Mouse (Mus musculus): ENCODE data around the gene Coq9. TPM values are rescaled to one million over a fixed set of nuclear protein-coding genes. Genes with fewer than 3 reads are reported as not detected.

Gene Coq9
- polyA plus RNA-seq, 1 experiment: 21.8 TPM

DNA sequence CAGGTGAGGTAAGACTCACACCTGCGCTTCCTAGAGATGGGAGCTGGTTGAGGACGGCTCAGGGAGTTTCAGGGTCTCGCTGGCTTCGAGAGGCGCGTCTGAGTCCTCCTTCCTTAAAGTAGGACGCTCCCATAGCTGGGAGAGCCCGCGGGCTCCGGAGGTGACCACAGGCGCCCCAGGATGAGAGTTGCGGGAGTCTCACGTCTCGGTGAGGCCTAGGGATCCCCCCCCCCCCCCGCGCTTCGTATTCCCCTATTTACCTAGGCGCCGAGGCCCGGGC, 37.7 kb downstream of the Coq9 start:
- Histone ChIP-seq H3K4me3 (replicated peaks; ENCODE audit: control insufficient read depth, low read depth, low read length) (peak overlapping the region; percentile 61), H3K4me1 (ENCODE audit: control insufficient read depth, insufficient read depth, low read length) (peaks cover 3% of the 10 kb centered on the region; the same call in 1 of the 2 replicates), H3K27ac (ENCODE audit: control insufficient read depth, insufficient read depth, low read depth, low read length, poor library complexity) (peak overlapping the region; percentile 51; the same call in 1 of the 2 replicates)
- TF ChIP-seq POLR2A (IDR thresholded peaks at IDR 0.05; ENCODE audit: borderline replicate concordance, control insufficient read depth, low read depth, low read length) (no peak), CTCF (IDR thresholded peaks at IDR 0.05; ENCODE audit: control insufficient read depth, insufficient read depth, low read length) (no peak)
- WGBS: 0% methylated on average over 20 of the region's 20 CpGs

DNA sequence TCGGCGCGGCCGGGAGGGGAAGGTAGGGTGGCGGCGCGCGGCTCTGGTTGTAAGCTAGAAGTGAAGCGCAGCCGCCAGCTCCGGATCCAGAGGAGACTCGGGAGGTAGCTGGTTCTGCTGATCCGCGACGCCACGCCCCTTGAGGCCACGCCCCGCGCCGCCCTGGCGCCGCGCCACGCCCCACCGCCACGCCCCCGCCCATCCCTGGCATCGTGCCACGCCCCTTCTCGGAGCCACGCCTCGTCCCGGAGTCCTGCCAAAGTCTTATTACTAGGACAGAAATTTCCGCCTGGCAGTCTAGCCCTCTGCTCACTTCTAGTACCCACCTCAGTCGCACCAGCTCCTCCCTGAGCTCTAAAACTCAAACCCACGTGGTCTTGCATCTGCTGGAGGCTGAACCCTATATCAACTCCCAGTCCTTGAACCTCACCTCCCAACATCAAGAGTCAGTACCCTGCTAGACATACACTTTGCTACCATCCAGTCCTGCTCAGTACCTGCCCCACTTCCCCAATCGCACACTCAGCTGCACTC, 38.1 kb downstream of the Coq9 start, which contains the start of gene Dok4:
Dok4 (minus strand) TSS at position 134 of the 534 bp plus-strand sequence.
- Histone ChIP-seq H3K27ac (ENCODE audit: control insufficient read depth, insufficient read depth, low read depth, low read length, poor library complexity) (peak within 1 kb of the TSS; percentile 51; the same call in 1 of the 2 replicates), H3K4me1 (ENCODE audit: control insufficient read depth, insufficient read depth, low read length) (peaks cover 3% of the 10 kb centered on the region; the same call in 1 of the 2 replicates), H3K4me3 (replicated peaks; ENCODE audit: control insufficient read depth, low read depth, low read length) (peak within 1 kb of the TSS; percentile 61)
- TF ChIP-seq POLR2A (IDR thresholded peaks at IDR 0.05; ENCODE audit: borderline replicate concordance, control insufficient read depth, low read depth, low read length): peak; percentile 59; the same call in 1 of the 2 replicates
- no peak for TF ChIP-seq CTCF (IDR thresholded peaks at IDR 0.05; ENCODE audit: control insufficient read depth, insufficient read depth, low read length)
- WGBS: under 1% methylated on average over 37 of the region's 37 CpGs

DNA sequence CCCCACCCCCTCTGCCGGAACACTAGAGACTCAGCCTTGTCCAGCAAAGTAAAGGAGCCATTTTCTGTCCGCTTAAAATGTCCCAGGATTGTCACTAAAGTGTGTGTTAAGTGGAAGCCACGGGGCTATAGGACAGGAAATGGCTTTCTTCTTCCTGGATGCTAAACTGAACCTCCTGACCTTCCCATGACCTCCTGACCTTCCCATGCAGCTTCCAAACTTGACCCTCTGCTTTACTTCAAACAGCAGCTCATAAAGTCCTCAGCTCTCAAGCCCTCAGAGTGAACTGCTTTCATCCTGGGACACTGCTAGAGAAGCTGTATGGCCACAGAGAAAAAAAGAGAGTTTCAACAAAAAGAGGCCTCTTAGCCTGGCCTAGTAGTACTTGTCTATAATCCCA, 38.7 kb downstream of the Coq9 start:
- Histone ChIP-seq H3K4me3 (replicated peaks; ENCODE audit: control insufficient read depth, low read depth, low read length) (no peak overlapping the region), H3K27ac (ENCODE audit: control insufficient read depth, insufficient read depth, low read depth, low read length, poor library complexity) (no peak overlapping the region), H3K4me1 (ENCODE audit: control insufficient read depth, insufficient read depth, low read length) (peaks cover 3% of the 10 kb centered on the region; the same call in 1 of the 2 replicates)
- WGBS: 53% methylated on average over 3 of the region's 3 CpGs
- TF ChIP-seq CTCF (IDR thresholded peaks at IDR 0.05; ENCODE audit: control insufficient read depth, insufficient read depth, low read length) (no peak), POLR2A (IDR thresholded peaks at IDR 0.05; ENCODE audit: borderline replicate concordance, control insufficient read depth, low read depth, low read length) (no peak)

DNA sequence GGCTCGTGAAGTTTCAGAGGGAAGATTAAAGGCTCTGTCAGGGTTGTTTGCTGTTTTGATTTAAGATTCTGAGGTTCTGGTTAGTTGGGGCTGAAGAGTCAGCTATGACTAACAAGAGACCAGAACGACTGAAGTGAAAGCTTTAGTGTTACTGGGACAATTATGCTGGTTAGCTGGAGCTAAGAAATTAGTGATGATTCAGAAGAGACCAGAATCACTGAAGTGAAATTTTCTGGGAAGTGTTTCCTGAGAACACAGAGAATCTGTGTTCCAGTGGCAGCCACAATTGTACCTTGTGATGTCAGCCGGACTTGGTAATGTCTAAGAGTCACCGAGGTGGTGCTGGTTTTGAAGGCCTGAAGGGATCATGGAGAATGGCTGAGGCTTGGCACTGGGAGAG, 42.6 kb downstream of the Coq9 start:
- WGBS: 69% methylated on average over 4 of the region's 4 CpGs

DNA sequence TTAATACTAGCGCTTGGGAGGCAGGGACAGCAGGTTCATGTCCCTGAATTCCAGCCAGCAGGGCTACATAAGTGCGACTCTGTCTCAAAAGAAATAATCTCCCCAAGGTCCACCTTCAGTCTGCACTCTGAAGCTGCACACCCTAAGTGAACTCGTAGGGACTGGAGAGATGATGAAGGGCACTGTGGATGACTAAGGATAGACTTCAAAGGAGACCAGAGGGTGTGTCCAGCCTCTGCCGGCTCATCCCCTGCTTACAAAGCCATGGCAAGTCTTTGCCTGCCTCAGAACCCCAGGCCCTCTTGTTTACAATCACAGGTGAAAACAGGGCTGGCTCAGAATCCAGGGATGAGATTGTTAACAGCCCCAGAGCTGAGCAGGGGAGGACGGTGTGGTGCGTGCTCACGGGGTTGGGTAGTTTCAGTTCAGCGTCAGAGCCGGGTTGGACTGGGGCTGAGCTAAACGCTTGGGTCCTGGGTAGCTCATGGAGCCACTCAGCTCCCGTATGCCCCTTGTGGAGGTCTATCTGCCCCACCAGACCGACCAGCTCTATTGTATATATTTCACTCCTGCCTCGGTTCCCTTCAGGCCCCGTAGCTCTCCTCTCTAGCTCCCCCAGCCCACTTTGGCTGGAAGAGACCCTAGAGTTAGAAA, 50.4 kb downstream of the Coq9 start:
- H3K27ac ChIP-seq (ENCODE audit: control insufficient read depth, insufficient read depth, low read depth, low read length, poor library complexity): no peak overlapping the region
- no peaks in the 10 kb centered on the region for H3K4me1 ChIP-seq (ENCODE audit: control insufficient read depth, insufficient read depth, low read length)
- no peak overlapping the region for H3K4me3 ChIP-seq (replicated peaks; ENCODE audit: control insufficient read depth, low read depth, low read length)
- 19% methylated on average over 14 of the region's 14 CpGs for WGBS
- TF ChIP-seq CTCF (IDR thresholded peaks at IDR 0.05; ENCODE audit: control insufficient read depth, insufficient read depth, low read length) (no peak), POLR2A (IDR thresholded peaks at IDR 0.05; ENCODE audit: borderline replicate concordance, control insufficient read depth, low read depth, low read length) (no peak)

More for the DNA sequence above, 42.6 kb downstream of the Coq9 start:
- TF ChIP-seq CTCF (IDR thresholded peaks at IDR 0.05; ENCODE audit: control insufficient read depth, insufficient read depth, low read length) (no peak), POLR2A (IDR thresholded peaks at IDR 0.05; ENCODE audit: borderline replicate concordance, control insufficient read depth, low read depth, low read length) (no peak)
- Histone ChIP-seq H3K27ac (ENCODE audit: control insufficient read depth, insufficient read depth, low read depth, low read length, poor library complexity) (no peak overlapping the region), H3K4me3 (replicated peaks; ENCODE audit: control insufficient read depth, low read depth, low read length) (no peak overlapping the region), H3K4me1 (ENCODE audit: control insufficient read depth, insufficient read depth, low read length) (peaks cover 3% of the 10 kb centered on the region; the same call in 1 of the 2 replicates)

DNA sequence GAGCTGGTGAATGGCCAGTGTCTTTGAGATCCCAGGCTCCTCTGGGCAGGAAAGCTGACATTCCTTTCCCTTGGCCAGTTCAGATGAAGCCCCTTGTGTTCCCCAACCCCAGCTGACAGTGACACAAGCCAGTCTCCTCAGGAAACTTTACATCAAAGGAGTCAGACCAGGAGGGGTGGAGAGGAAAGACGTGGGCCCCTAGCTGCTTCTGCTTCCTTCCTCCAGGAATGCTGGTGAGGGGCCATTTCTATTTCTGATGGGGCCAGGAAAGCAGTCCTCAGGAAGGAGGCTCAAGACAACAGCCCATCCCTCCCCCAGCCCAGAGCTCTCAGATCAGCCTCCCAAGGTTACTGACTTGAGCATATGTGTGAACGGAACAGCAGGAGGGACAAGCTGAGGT, 54.8 kb downstream of the Coq9 start:
- peaks cover under 1% of the 10 kb centered on the region; the same call in 1 of the 2 replicates for H3K4me1 ChIP-seq (ENCODE audit: control insufficient read depth, insufficient read depth, low read length)
- TF ChIP-seq POLR2A (IDR thresholded peaks at IDR 0.05; ENCODE audit: borderline replicate concordance, control insufficient read depth, low read depth, low read length): no peak
- no peak for TF ChIP-seq CTCF (IDR thresholded peaks at IDR 0.05; ENCODE audit: control insufficient read depth, insufficient read depth, low read length)
- no peak overlapping the region for H3K27ac ChIP-seq (ENCODE audit: control insufficient read depth, insufficient read depth, low read depth, low read length, poor library complexity)
- H3K4me3 ChIP-seq (replicated peaks; ENCODE audit: control insufficient read depth, low read depth, low read length): no peak overlapping the region
- 63% methylated on average over 2 of the region's 2 CpGs for WGBS

DNA sequence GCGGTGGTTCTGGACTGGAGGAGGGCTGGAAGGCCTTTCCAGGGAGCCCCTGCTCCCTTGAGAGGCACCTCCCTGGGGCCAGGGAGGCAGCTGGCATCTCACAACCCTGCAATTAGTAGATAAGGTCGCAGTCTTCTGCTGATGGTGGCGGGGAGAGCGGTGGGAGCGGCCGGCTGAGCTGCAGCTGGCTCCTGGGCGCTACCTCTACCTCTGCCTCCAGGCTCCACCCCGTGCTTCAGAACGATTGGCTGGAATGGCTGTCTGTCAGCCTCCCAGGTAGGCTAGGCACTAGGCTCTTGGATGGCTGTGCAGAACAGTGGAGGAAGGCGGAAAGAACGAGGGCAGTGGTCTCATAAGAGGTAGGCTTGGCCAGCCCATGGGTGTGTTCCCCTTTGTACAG, 61.1 kb downstream of the Coq9 start:
- WGBS: 51% methylated on average over 11 of the region's 11 CpGs
- H3K27ac ChIP-seq (ENCODE audit: control insufficient read depth, insufficient read depth, low read depth, low read length, poor library complexity): peak overlapping the region; percentile 87

DNA sequence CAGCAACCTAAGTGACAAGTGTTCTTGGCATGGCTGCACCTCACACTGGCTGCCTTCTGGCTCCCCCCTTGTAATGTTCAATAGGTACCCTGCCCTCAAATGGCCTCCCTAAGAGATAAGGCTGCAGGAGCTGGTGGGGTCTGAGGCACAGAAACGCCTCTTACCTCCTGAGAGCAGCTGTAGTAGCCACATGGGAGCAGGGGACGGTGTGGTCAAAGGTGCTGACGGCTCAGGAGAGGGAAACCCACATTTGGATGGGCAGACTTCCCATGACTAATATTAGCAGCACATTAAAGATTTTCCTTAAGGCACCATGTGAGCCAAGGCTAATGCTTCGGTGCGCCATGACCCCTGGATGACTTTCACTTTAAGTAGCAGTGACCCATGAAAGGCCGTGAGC, 62.5 kb downstream of the Coq9 start:
- Histone ChIP-seq H3K27ac (ENCODE audit: control insufficient read depth, insufficient read depth, low read depth, low read length, poor library complexity) (no peak overlapping the region), H3K4me1 (ENCODE audit: control insufficient read depth, insufficient read depth, low read length) (peaks cover 7% of the 10 kb centered on the region), H3K4me3 (replicated peaks; ENCODE audit: control insufficient read depth, low read depth, low read length) (no peak overlapping the region)
- 69% methylated on average over 6 of the region's 6 CpGs for WGBS
- no peak for TF ChIP-seq CTCF (IDR thresholded peaks at IDR 0.05; ENCODE audit: control insufficient read depth, insufficient read depth, low read length)
- no peak for TF ChIP-seq POLR2A (IDR thresholded peaks at IDR 0.05; ENCODE audit: borderline replicate concordance, control insufficient read depth, low read depth, low read length)

More for the DNA sequence above, 61.1 kb downstream of the Coq9 start:
- Histone ChIP-seq H3K4me1 (ENCODE audit: control insufficient read depth, insufficient read depth, low read length) (peaks cover 7% of the 10 kb centered on the region), H3K4me3 (replicated peaks; ENCODE audit: control insufficient read depth, low read depth, low read length) (no peak overlapping the region)
- TF ChIP-seq POLR2A (IDR thresholded peaks at IDR 0.05; ENCODE audit: borderline replicate concordance, control insufficient read depth, low read depth, low read length): peak; percentile 38; the same call in 1 of the 2 replicates
- no peak for TF ChIP-seq CTCF (IDR thresholded peaks at IDR 0.05; ENCODE audit: control insufficient read depth, insufficient read depth, low read length)

Data from bone marrow, adult 2 months (tissue).